In genomic region chr19:36809476-36810168, GRCm38 (mm10) we compare ENCODE assay signal across 10 mouse cellular contexts. TPM values are rescaled to one million over a fixed set of nuclear protein-coding genes. Genes with fewer than 3 reads are reported as not detected.
DNase-seq lines count a peak whose midpoint lies in the region; TF ChIP-seq lines count a peak whose summit lies in the region.
"Had no signal": no experiment of that assay in that cellular context is flagged by ENCODE, and none has a peak within 500 bp of the region (broad histone marks: within the 10 kb centered on the region; RNA-seq: fewer than 3 reads in every experiment).

No protein-coding gene starts in this region.

- no peak overlapping the region for H3K4me3 ChIP-seq in lung, adult 2 months (replicated peaks; ENCODE audit: extremely low read depth, low read depth, low read length)
- H3K4me3 ChIP-seq: forebrain, embryonic 15.5 days; midbrain, embryonic 10.5 days had no signal

- peak; percentile 30 to 33 for DNase-seq in frontal cortex, adult 2 months (ENCODE audit: extremely low spot score in 1 of 2, low spot score in 1 of 2)
- no peak for DNase-seq in frontal cortex, postnatal 10 days (ENCODE audit: low spot score in 2 of 2)
- DNase-seq in ovary, postnatal 36 days (ENCODE audit: low spot score): peak; percentile 28
- DNase-seq in ovary, adult 18-20 months (ENCODE audit: low spot score): no peak
- peak; percentile 64 to 84 for DNase-seq in kidney, postnatal 36 days
- peak; percentile 38 for DNase-seq in testis, postnatal 14 days (ENCODE audit: low spot score)
- DNase-seq in thymus, postnatal 10 days (ENCODE audit: low spot score in 2 of 2): no peak
- no peak for DNase-seq in lung, adult 2 months

- TF ChIP-seq CTCF in lung, adult 2 months (IDR thresholded peaks at IDR 0.05; ENCODE audit: insufficient read depth, low read length): no peak

- no peaks in the 10 kb centered on the region; the same call in 1 of the 2 replicates for H3K4me1 ChIP-seq in lung, adult 2 months (ENCODE audit: control insufficient read depth, insufficient read depth, low read length)
- H3K4me1 ChIP-seq: forebrain, embryonic 15.5 days; midbrain, embryonic 10.5 days had no signal

- TF ChIP-seq POLR2A in lung, adult 2 months (IDR thresholded peaks at IDR 0.05; ENCODE audit: borderline replicate concordance, extremely low read depth, low read depth, low read length): no peak

- WGBS in lung, adult 2 months: 57% methylated on average over 12 of the region's 12 CpGs

RNA-seq across cellular contexts. Expression of gene Tnks2, which starts 24.4 kb away (rescaled TPM):
- polyA plus RNA-seq in frontal cortex, adult 2 months (2012; rRNA removed): 61.3 and 68.7 TPM in 2 replicates
- polyA plus RNA-seq in lung, adult 2 months (2012; rRNA removed): 23.6 and 28.9 TPM in 2 replicates

Comparison
In these comparisons a context has a peak if more than half of its experiments do, and no peak if none do; other contexts are left out.
1. DNase-seq: peak in frontal cortex, adult 2 months (2 of 2), ovary, postnatal 36 days (single experiment), kidney, postnatal 36 days (2 of 2) and testis, postnatal 14 days (single experiment); none in frontal cortex, postnatal 10 days (0 of 2), ovary, adult 18-20 months (single experiment), thymus, postnatal 10 days (0 of 2) and lung, adult 2 months (single experiment).